Mouse (Mus musculus): ENCODE data around the gene Noxa1. TPM values are rescaled to one million over a fixed set of nuclear protein-coding genes. Genes with fewer than 3 reads are reported as not detected.
A peak's percentile ranks its signal among the peaks of the same experiment; 100 is the strongest.

Noxa1 gene
- polyA plus RNA-seq, 1 experiment from 2014 or later = 0.52 TPM

DNA sequence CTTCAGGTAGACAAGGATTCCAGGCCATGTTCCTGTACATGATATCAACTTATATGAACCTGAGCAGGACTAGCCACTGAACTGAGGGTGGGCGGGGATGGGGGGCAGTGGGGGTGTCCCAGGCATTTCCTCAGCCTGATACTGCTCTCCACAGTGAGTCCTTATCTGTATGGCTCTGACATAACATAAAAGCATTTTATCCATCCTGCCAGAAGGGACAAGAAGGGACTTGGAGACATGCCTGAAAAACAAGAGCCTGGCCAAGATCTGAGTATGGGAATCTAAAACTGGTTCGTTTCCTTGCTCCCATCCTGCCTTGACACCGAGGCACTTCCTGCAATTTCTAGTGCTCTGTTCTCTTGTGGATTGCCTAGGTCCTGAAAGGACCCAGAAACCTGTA, 11.1 kb upstream of the Noxa1 start:
- no peaks in the 10 kb centered on the region for H3K36me3 ChIP-seq (replicated peaks; ENCODE audit: insufficient read depth, low read length)
- ATAC-seq (peak; percentile 60), DNase-seq (no peak)
- H3K4me2 ChIP-seq (ENCODE audit: low read depth, low read length) = no peak overlapping the region
- no peak for TF ChIP-seq CTCF (IDR thresholded peaks at IDR 0.05; ENCODE audit: low read depth)
- TF ChIP-seq EP300 (IDR thresholded peaks at IDR 0.05; ENCODE audit: low read depth) = peak; percentile 54
- no peaks in the 10 kb centered on the region for H3K9me3 ChIP-seq (ENCODE audit: low read length)
- H3K4me1 ChIP-seq (ENCODE audit: insufficient read depth) = peaks cover 18% of the 10 kb centered on the region
- H3K9ac ChIP-seq (replicated peaks) = no peak overlapping the region; the same call in 1 of the 2 replicates
- 37% methylated on average over 3 of the region's 3 CpGs for WGBS (ENCODE audit: insufficient replicate concordance)
- H3K27ac ChIP-seq (ENCODE audit: low read depth) = 0 out of 2 replicates have a peak overlapping the region, but pooled peaks have one; percentile 35
- no peak overlapping the region for H3K4me3 ChIP-seq (ENCODE audit: low read depth, low read length)
- H3K27me3 ChIP-seq (ENCODE audit: insufficient read depth, low read length) = no peaks in the 10 kb centered on the region

DNA sequence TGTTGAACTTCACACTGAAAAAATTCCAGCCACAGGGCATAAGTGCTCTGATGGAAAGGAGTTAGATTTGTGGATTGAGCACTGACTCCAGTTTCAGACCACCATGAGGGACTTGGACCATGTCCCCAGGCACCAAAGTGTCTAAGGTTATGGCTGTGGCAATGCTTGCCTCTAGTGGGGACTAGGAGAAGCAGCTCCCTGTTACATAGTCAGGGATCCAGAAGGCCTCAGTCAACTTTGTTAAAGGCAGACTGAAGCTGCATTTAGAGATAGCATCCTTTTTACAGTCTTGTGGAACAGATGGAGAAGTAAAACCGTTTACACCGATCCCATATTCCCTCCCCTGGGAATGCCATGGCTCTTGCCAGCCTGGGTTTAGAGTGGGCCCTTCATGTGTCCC, 9.2 kb upstream of the Noxa1 start:
- Histone ChIP-seq H3K27ac (ENCODE audit: low read depth) (no peak overlapping the region), H3K4me3 (ENCODE audit: low read depth, low read length) (no peak overlapping the region), H3K9me3 (ENCODE audit: low read length) (no peaks in the 10 kb centered on the region), H3K9ac (replicated peaks) (no peak overlapping the region), H3K4me2 (ENCODE audit: low read depth, low read length) (no peak overlapping the region), H3K36me3 (replicated peaks; ENCODE audit: insufficient read depth, low read length) (no peaks in the 10 kb centered on the region), H3K4me1 (ENCODE audit: insufficient read depth) (peaks cover 8% of the 10 kb centered on the region; the same call in 1 of the 2 replicates), H3K27me3 (ENCODE audit: insufficient read depth, low read length) (no peaks in the 10 kb centered on the region)
- DNase-seq = no peak
- no peak for ATAC-seq
- TF ChIP-seq EP300 (IDR thresholded peaks at IDR 0.05; ENCODE audit: low read depth) (no peak), CTCF (IDR thresholded peaks at IDR 0.05; ENCODE audit: low read depth) (no peak)
- WGBS (ENCODE audit: insufficient replicate concordance) = 90% methylated on average over 2 of the region's 2 CpGs

- DNase-seq (no peak), ATAC-seq (no peak)
- Histone ChIP-seq H3K9ac (replicated peaks) (no peak overlapping the region), H3K27me3 (ENCODE audit: insufficient read depth, low read length) (no peaks in the 10 kb centered on the region), H3K27ac (ENCODE audit: low read depth) (no peak overlapping the region), H3K36me3 (replicated peaks; ENCODE audit: insufficient read depth, low read length) (no peaks in the 10 kb centered on the region), H3K4me2 (ENCODE audit: low read depth, low read length) (no peak overlapping the region), H3K4me3 (ENCODE audit: low read depth, low read length) (no peak overlapping the region), H3K9me3 (ENCODE audit: low read length) (no peaks in the 10 kb centered on the region), H3K4me1 (ENCODE audit: insufficient read depth) (peaks cover 10% of the 10 kb centered on the region)
- 56% methylated on average over 3 of the region's 3 CpGs for WGBS (ENCODE audit: insufficient replicate concordance)
- no peak for TF ChIP-seq CTCF (IDR thresholded peaks at IDR 0.05; ENCODE audit: low read depth)
- no peak for TF ChIP-seq EP300 (IDR thresholded peaks at IDR 0.05; ENCODE audit: low read depth)
These were observed 4.8 kb upstream of the Noxa1 start for GRCm38 (mm10) chr2:25099703-25100102.

- Histone ChIP-seq H3K9ac (replicated peaks) (no peak overlapping the region), H3K27me3 (ENCODE audit: insufficient read depth, low read length) (no peaks in the 10 kb centered on the region), H3K36me3 (replicated peaks; ENCODE audit: insufficient read depth, low read length) (no peaks in the 10 kb centered on the region), H3K9me3 (ENCODE audit: low read length) (no peaks in the 10 kb centered on the region), H3K4me1 (ENCODE audit: insufficient read depth) (peaks cover 12% of the 10 kb centered on the region), H3K4me3 (ENCODE audit: low read depth, low read length) (no peak overlapping the region), H3K27ac (ENCODE audit: low read depth) (no peak overlapping the region), H3K4me2 (ENCODE audit: low read depth, low read length) (no peak overlapping the region)
- WGBS (ENCODE audit: insufficient replicate concordance) = 46% methylated on average over 5 of the region's 5 CpGs
- ATAC-seq (peak; percentile 14; the same call in 1 of the 2 replicates), DNase-seq (peak; percentile 49)
- TF ChIP-seq EP300 (IDR thresholded peaks at IDR 0.05; ENCODE audit: low read depth) = no peak
- TF ChIP-seq CTCF (IDR thresholded peaks at IDR 0.05; ENCODE audit: low read depth) = peak; percentile 64
These were observed 4.0 kb upstream of the Noxa1 start for GRCm38 (mm10) chr2:25098956-25099355.

GRCm38 (mm10) chr2:25098005-25098615, 3.2 kb upstream of the Noxa1 start:
- no peaks in the 10 kb centered on the region for H3K27me3 ChIP-seq (ENCODE audit: insufficient read depth, low read length)
- no peak for ATAC-seq
- TF ChIP-seq CTCF (IDR thresholded peaks at IDR 0.05; ENCODE audit: low read depth) (no peak), EP300 (IDR thresholded peaks at IDR 0.05; ENCODE audit: low read depth) (no peak)
- no peak overlapping the region for H3K4me2 ChIP-seq (ENCODE audit: low read depth, low read length)
- H3K4me3 ChIP-seq (ENCODE audit: low read depth, low read length) = no peak overlapping the region
- peaks cover 12% of the 10 kb centered on the region for H3K4me1 ChIP-seq (ENCODE audit: insufficient read depth)
- 57% methylated on average over 3 of the region's 3 CpGs for WGBS (ENCODE audit: insufficient replicate concordance)
- no peak overlapping the region for H3K27ac ChIP-seq (ENCODE audit: low read depth)
- DNase-seq = no peak
- H3K36me3 ChIP-seq (replicated peaks; ENCODE audit: insufficient read depth, low read length) = no peaks in the 10 kb centered on the region
- no peak overlapping the region for H3K9ac ChIP-seq (replicated peaks)
- H3K9me3 ChIP-seq (ENCODE audit: low read length) = no peaks in the 10 kb centered on the region

DNA sequence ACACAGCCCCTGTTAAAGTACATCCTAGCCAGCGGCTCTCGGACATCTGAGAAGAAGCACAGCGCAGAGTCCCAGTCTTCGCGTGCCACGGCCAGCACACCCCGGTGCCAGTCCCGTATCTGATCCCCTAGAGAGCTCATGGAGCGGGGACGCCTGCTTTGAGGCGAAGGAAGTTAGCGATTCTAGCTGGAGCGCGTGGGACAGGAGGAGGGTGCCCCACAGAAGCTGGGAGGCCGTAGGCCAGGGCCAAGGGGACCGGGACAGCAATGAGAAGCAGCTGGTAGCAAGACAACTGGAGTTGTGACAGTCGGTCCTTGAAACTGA, 202 bp downstream of the Noxa1 start:
- WGBS (ENCODE audit: insufficient replicate concordance) = 45% methylated on average over 17 of the region's 17 CpGs
- ATAC-seq (peak; percentile 30), DNase-seq (no peak)
- H3K4me1 ChIP-seq (ENCODE audit: insufficient read depth) = peaks cover 12% of the 10 kb centered on the region
- TF ChIP-seq CTCF (IDR thresholded peaks at IDR 0.05; ENCODE audit: low read depth) = no peak
- TF ChIP-seq EP300 (IDR thresholded peaks at IDR 0.05; ENCODE audit: low read depth) = no peak
- peak overlapping the region; percentile 47; the same call in 1 of the 2 replicates for H3K9ac ChIP-seq (replicated peaks)
- H3K4me2 ChIP-seq (ENCODE audit: low read depth, low read length) = peak overlapping the region; percentile 65
- H3K4me3 ChIP-seq (ENCODE audit: low read depth, low read length) = peak overlapping the region; percentile 15; the same call in 1 of the 2 replicates
- H3K36me3 ChIP-seq (replicated peaks; ENCODE audit: insufficient read depth, low read length) = no peaks in the 10 kb centered on the region
- H3K27me3 ChIP-seq (ENCODE audit: insufficient read depth, low read length) = no peaks in the 10 kb centered on the region
- H3K9me3 ChIP-seq (ENCODE audit: low read length) = no peaks in the 10 kb centered on the region
- no peak overlapping the region for H3K27ac ChIP-seq (ENCODE audit: low read depth)
